Mouse (Mus musculus) heart, adult 2 months (tissue): Measurements from ENCODE around the gene Brsk2. TPM values are rescaled to one million over a fixed set of nuclear protein-coding genes. Genes with fewer than 3 reads are reported as not detected.

Source experiments
- DNase-seq, 2 experiments: peaks; one replicate each; pipeline ENCODE4 v3.0.0; 2021
- H3K27ac ChIP-seq: fragments of 200-600 bp; 2 replicates; pipeline ENCODE4 v1.8.1; 2022
- H3K27me3 ChIP-seq: fragments of 200-500 bp; 2 replicates; pipeline ENCODE4 v1.6.1; 2012; ENCODE audit warnings: mild to moderate bottlenecking, low read length, inconsistent platforms, mixed read lengths; ENCODE audit not compliant: control insufficient read depth, insufficient read depth
- H3K36me3 ChIP-seq: fragments of 200-500 bp; 2 replicates; pipeline ENCODE4 v1.6.1; 2012; ENCODE audit warnings: low read length, inconsistent platforms; ENCODE audit not compliant: control insufficient read depth, insufficient read depth
- H3K4me1 ChIP-seq: fragments of 200-500 bp; 2 replicates; pipeline ENCODE4 v1.6.1; 2011; ENCODE audit warnings: low read length; ENCODE audit not compliant: control insufficient read depth, insufficient read depth
- H3K4me3 ChIP-seq: fragments of 200-600 bp; 2 replicates; pipeline ENCODE4 v1.8.1; 2022
- H3K79me2 ChIP-seq: fragments of 200-500 bp; replicated peaks from 2 replicates; pipeline ENCODE4 v1.6.1; 2012; ENCODE audit warnings: mild to moderate bottlenecking, inconsistent platforms, low read length, moderate library complexity, mixed read lengths; ENCODE audit not compliant: control insufficient read depth, insufficient read depth
- H3K9ac ChIP-seq: fragments of 200-500 bp; 2 replicates; pipeline ENCODE4 v1.6.1; 2012; ENCODE audit warnings: low read depth, mild to moderate bottlenecking, control low read depth, inconsistent platforms, low read length, mixed read lengths
- CTCF ChIP-seq: fragments of 200-600 bp; IDR thresholded peaks from 2 replicates; pipeline ENCODE4 v1.8.1; 2022; ENCODE audit warnings: antibody characterized with exemption, mild to moderate bottlenecking, moderate library complexity
- EP300 ChIP-seq: fragments of 200-500 bp; IDR thresholded peaks from 2 replicates; pipeline ENCODE4 v1.6.1; 2011; ENCODE audit warnings: low read depth, low read length, control low read depth; ENCODE audit not compliant: insufficient read depth
- POLR2A ChIP-seq: fragments of 200-500 bp; IDR thresholded peaks from 2 replicates; pipeline ENCODE4 v1.6.1; 2011; ENCODE audit warnings: mild to moderate bottlenecking, low read depth, low read length, control low read depth; ENCODE audit not compliant: insufficient read depth
- WGBS: fragments of 180-500 bp; shearing (Covaris S2); methylation state at CpG from one replicate; pipeline ENCODE4 v1.1.7; 2018; 5-methylcytosine and 5-hydroxymethylcytosine counted together
- intact Hi-C: fragments of 180-260 bp; cut with DNase I; formaldehyde crosslinking; loops from one replicate; pipeline ENCODE4 v1.15.1; 2025
- polyA plus RNA-seq: library from polyadenylated mRNA; depleted of rRNA; stranded (reverse); fragments of >200 nt; gene quantifications from 2 replicates; pipeline ENCODE4 v1.2.3, GENCODE M21; 2012
- total RNA-seq, 2 experiments: library from RNA; stranded (reverse); gene quantifications; 2 replicates each; pipeline ENCODE4 v1.2.3; 2021

Gene Brsk2
- total and polyA plus RNA-seq, 3 experiments: 0.07 to 0.23 (median 0.18) TPM

DNA sequence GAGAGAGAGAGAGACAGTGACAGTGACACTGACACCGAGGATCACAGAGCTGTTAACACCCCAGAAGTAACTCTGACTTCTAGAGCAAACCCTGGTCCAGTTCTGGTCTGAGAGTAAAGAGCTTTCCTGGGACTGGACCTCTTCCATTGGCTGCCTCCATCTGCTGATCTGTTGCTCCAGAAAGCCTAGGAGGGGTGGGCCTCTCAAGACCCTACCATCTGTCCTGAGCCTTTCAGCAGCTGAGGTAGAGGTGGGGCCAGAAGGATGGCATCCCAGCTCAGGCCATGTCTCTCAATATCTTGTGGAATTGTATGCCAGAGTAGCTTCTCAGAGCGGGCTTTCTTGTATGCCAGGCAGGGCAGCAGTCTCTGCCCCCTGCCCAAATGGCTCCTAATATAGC is 8.7 kb downstream of the Brsk2 start:
- WGBS: 78% methylated on average over 2 of the region's 2 CpGs
- no peaks in the 10 kb centered on the region for H3K4me1 ChIP-seq
- no peaks in the 10 kb centered on the region for H3K36me3 ChIP-seq
- no peaks in the 10 kb centered on the region for H3K27me3 ChIP-seq
- no peak overlapping the region for H3K27ac ChIP-seq
- no peaks in the 10 kb centered on the region for H3K79me2 ChIP-seq
- no peak overlapping the region for H3K9ac ChIP-seq
- DNase-seq: no peak
- TF ChIP-seq EP300 (no peak), CTCF (no peak), POLR2A (no peak)
- no peak overlapping the region for H3K4me3 ChIP-seq
- intact Hi-C loops: no loop called here

DNA sequence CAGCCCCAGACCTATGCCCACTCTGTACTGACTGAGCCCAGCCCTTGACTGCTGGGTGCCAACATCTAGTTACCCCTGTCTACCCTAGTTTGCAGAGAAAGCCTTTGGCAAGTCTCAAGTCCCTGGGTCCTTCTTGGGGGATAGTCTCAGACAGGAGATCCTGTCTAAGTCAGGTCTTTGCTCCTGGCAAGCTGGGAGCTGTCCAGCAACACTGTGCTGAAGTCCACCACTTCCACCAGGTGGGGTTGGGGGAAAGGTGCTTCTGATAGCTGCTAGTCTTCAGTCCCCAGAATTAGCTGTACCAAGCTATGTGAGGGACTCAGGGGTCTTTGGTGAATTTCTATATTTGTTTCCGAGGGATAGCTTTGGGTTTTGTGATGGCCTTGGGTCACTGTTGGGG is 9.6 kb downstream of the Brsk2 start:
- Histone ChIP-seq H3K4me3 (no peak overlapping the region), H3K27ac (no peak overlapping the region), H3K36me3 (no peaks in the 10 kb centered on the region), H3K79me2 (no peaks in the 10 kb centered on the region), H3K4me1 (no peaks in the 10 kb centered on the region), H3K27me3 (no peaks in the 10 kb centered on the region), H3K9ac (no peak overlapping the region)
- DNase-seq: no peak
- TF ChIP-seq POLR2A (no peak), CTCF (no peak), EP300 (no peak)
- intact Hi-C loops: no loop called here
- whole genome bisulfite sequencing: 64% methylated on average over 1 of the region's 1 CpGs

DNA sequence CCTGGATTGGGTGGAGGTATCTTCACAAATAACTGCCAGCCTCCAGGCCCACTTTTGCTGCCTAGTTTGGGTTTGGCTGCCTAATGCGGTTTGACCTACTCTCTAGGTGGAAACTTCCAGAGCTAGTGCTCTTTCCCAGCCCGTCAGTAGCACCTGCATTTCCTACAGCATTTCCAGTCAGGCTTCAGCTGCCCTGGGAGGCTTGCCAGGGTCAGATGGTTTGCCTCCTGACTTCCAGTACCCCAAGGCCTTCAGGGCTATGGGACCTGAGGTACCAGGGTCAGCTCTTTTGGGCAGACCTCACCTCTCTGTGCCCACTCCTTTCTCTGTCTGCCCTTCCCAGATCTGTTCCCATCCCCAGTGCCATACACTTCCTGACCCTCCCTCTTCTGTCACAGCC is 11.4 kb downstream of the Brsk2 start:
- H3K27me3 ChIP-seq: no peaks in the 10 kb centered on the region
- intact Hi-C loops: no loop called here
- TF ChIP-seq EP300 (no peak), CTCF (no peak), POLR2A (no peak)
- H3K79me2 ChIP-seq: no peaks in the 10 kb centered on the region
- no peak overlapping the region for H3K9ac ChIP-seq
- WGBS: 65% methylated on average over 2 of the region's 2 CpGs
- H3K27ac ChIP-seq: no peak overlapping the region
- H3K4me1 ChIP-seq: no peaks in the 10 kb centered on the region
- H3K36me3 ChIP-seq: no peaks in the 10 kb centered on the region
- no peak for DNase-seq
- no peak overlapping the region for H3K4me3 ChIP-seq

DNA sequence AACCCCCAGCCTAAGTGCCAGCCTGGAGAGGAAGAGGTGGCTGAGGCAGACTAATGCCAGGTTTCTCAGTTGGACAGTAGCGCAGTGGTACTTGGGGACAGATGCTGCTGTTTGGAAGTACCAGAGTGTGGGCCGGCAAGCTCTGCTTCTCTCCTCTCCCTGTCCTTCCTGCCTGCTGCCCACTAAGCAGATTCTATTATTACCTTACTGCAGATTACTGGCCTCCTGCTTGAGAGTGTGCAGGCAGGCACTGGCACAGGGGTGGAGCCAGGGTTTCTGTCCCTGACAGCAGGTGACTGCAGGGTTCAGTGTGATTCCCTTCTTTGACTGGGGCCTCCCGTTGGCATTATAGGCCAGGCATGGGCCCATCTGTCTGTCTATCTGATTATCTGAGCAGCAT is 11.9 kb downstream of the Brsk2 start:
- TF ChIP-seq EP300 (no peak), POLR2A (no peak), CTCF (no peak)
- intact Hi-C loops: no loop called here
- 79% methylated on average over 3 of the region's 3 CpGs for WGBS

DNA sequence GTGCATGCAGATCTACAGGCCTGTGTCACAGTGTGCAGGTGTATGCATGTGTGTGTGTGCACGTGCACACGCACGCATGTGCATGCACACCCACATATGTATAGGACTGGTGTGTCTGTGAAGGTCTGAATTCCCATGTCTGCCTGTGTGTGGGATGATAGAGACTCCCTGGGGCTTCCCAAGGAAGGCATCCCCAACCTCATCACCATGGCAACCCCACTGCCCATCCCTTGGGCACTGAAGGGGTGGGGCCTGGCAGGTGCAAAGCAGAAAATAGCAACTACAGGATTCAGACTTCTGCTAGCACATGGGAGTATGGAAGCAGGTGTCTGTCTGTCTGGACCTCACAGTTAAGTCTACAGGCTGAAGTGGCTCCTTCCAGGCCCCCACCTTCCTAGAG is 13.0 kb downstream of the Brsk2 start:
- intact Hi-C loops: no loop called here
- no peak overlapping the region for H3K9ac ChIP-seq
- no peaks in the 10 kb centered on the region for H3K79me2 ChIP-seq
- H3K4me1 ChIP-seq: no peaks in the 10 kb centered on the region
- no peak overlapping the region for H3K4me3 ChIP-seq
- H3K27ac ChIP-seq: no peak overlapping the region
- DNase-seq: no peak
- no peaks in the 10 kb centered on the region for H3K36me3 ChIP-seq
- H3K27me3 ChIP-seq: no peaks in the 10 kb centered on the region
- TF ChIP-seq POLR2A: no peak
- TF ChIP-seq CTCF: no peak
- no peak for TF ChIP-seq EP300
- 85% methylated on average over 3 of the region's 3 CpGs for whole genome bisulfite sequencing

More for the DNA sequence above, 11.9 kb downstream of the Brsk2 start:
- H3K9ac ChIP-seq: no peak overlapping the region
- no peak overlapping the region for H3K4me3 ChIP-seq
- no peak for DNase-seq
- no peaks in the 10 kb centered on the region for H3K79me2 ChIP-seq
- no peaks in the 10 kb centered on the region for H3K4me1 ChIP-seq
- no peaks in the 10 kb centered on the region for H3K36me3 ChIP-seq
- H3K27me3 ChIP-seq: no peaks in the 10 kb centered on the region
- H3K27ac ChIP-seq: no peak overlapping the region

DNA sequence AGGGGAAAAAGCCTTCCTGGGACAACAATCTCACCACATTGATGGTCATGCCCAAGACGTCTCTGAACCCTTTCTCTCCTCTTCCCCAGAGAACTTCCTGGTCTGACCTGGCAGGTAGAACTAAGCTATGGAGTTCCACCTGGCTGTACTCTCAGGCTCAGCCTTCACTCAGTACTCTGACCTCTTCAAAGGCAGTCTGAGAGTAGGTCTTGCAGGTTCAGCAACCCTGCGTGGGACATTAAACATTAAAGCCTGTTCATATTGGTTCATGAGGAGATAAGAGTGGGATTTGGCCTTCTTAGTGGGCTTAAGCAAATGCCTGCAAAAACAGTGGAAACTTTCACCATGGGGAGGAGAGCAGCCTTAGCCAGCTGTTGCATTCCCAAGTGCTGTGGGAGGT is 16.7 kb downstream of the Brsk2 start:
- no peaks in the 10 kb centered on the region for H3K36me3 ChIP-seq
- H3K4me1 ChIP-seq: no peaks in the 10 kb centered on the region
- H3K79me2 ChIP-seq: no peaks in the 10 kb centered on the region
- no peak overlapping the region for H3K9ac ChIP-seq
- no peak overlapping the region for H3K27ac ChIP-seq
- no peak for TF ChIP-seq EP300
- no peak for TF ChIP-seq POLR2A
- no peak for TF ChIP-seq CTCF
- no peak for DNase-seq
- H3K4me3 ChIP-seq: no peak overlapping the region
- 65% methylated on average over 2 of the region's 2 CpGs for WGBS
- intact Hi-C loops: no loop called here
- no peaks in the 10 kb centered on the region for H3K27me3 ChIP-seq
